Mouse (Mus musculus) testis, adult 2 months (tissue): ENCODE results near the gene Nlrp10. TPM values are rescaled to one million over a fixed set of nuclear protein-coding genes. Genes with fewer than 3 reads are reported as not detected.

Experiments
- H3K27ac ChIP-seq: fragments of 200-500 bp; 2 replicates; pipeline ENCODE4 v1.5.1; 2012; ENCODE audit warnings: low read depth, low read length; ENCODE audit not compliant: control insufficient read depth, insufficient read depth
- H3K27me3 ChIP-seq: fragments of 200-500 bp; 2 replicates; pipeline ENCODE4 v1.6.1; 2012; ENCODE audit warnings: mild to moderate bottlenecking, low read length, moderate library complexity; ENCODE audit not compliant: control insufficient read depth, insufficient read depth
- H3K36me3 ChIP-seq: fragments of 200-500 bp; 2 replicates; pipeline ENCODE4 v1.6.1; 2012; ENCODE audit warnings: mild to moderate bottlenecking, low read length; ENCODE audit not compliant: control insufficient read depth, insufficient read depth
- H3K4me1 ChIP-seq: fragments of 200-500 bp; 2 replicates; pipeline ENCODE4 v1.6.1; 2012; ENCODE audit warnings: low read length; ENCODE audit not compliant: control insufficient read depth, insufficient read depth
- H3K4me3 ChIP-seq: fragments of 200-500 bp; 2 replicates; pipeline ENCODE4 v1.5.1; 2012; ENCODE audit warnings: low read depth, mild to moderate bottlenecking, low read length, moderate library complexity, mixed read lengths; ENCODE audit not compliant: control insufficient read depth
- CTCF ChIP-seq: fragments of 200-500 bp; IDR thresholded peaks from 2 replicates; pipeline ENCODE4 v1.5.1; 2012; ENCODE audit warnings: low read depth, mild to moderate bottlenecking, inconsistent platforms, low read length, moderate library complexity; ENCODE audit not compliant: control insufficient read depth, insufficient read depth, insufficient replicate concordance
- POLR2A ChIP-seq: fragments of 200-500 bp; IDR thresholded peaks from 2 replicates; pipeline ENCODE4 v1.6.1; 2012; ENCODE audit warnings: low read depth, mild to moderate bottlenecking, inconsistent platforms, low read length, moderate library complexity; ENCODE audit not compliant: control insufficient read depth
- polyA plus RNA-seq: library from polyadenylated mRNA; depleted of rRNA; stranded (reverse); fragments of >200 nt; gene quantifications from 2 replicates; pipeline ENCODE4 v1.2.3, GENCODE M21; 2012; rRNA removed

The Nlrp10 gene
- polyA plus RNA-seq, 1 experiment, result 0.10 TPM

DNA sequence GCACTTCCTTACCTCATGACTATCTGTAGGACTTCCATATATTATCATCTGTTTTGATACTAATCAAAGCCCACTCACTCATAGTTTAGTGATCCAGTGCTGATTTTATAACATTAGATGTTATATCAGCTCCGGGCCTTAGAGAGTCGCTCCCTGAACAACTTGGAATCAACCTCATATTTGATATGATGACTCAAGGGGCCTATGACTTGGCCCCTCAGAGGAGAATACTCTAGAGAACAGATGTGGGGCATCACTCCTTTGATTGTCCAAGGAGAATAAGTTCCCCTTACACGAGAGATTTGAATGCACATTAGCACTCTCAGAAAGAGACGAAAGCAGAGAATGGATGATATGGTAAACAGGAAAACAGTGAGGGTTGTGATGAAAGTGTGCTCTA, 45.1 kb downstream of the Nlrp10 start, which contains the start of gene Olfr518:
Gene Olfr518 (minus strand): TSS at position 101 of the 400 bp plus-strand sequence.
- no peaks in the 10 kb centered on the region for H3K4me1 ChIP-seq
- no peaks in the 10 kb centered on the region for H3K36me3 ChIP-seq
- H3K27me3 ChIP-seq, result no peaks in the 10 kb centered on the region
- TF ChIP-seq POLR2A (no peak), CTCF (no peak)
- no peak within 1 kb of the TSS for H3K4me3 ChIP-seq
- no peak within 1 kb of the TSS for H3K27ac ChIP-seq

- Histone ChIP-seq H3K27ac (no peak within 1 kb of the TSS), H3K36me3 (no peaks in the 10 kb centered on the region), H3K4me3 (no peak within 1 kb of the TSS), H3K27me3 (no peaks in the 10 kb centered on the region), H3K4me1 (no peaks in the 10 kb centered on the region)
- TF ChIP-seq POLR2A (no peak), CTCF (no peak)
Measured at GRCm38 (mm10) chr7:108872279-108872678, 57.7 kb downstream of the Nlrp10 start, which contains the start of gene Olfr517. Gene Olfr517, minus strand, starts transcription at chr7:108872379.

Other genes starting within 250 kb of the Nlrp10 start
- gene Olfr512, start 216.9 kb downstream of the Nlrp10 start, polyA plus RNA-seq, result 0.10 and 0.12 TPM in 2 replicates
- not detected in 2 replicates for gene Olfr513, start 179.2 kb downstream of the Nlrp10 start, polyA plus RNA-seq
- not detected in 2 replicates for gene Olfr514, start 104.2 kb downstream of the Nlrp10 start, polyA plus RNA-seq
- gene Olfr516, start 79.6 kb downstream of the Nlrp10 start, polyA plus RNA-seq, result not detected in 2 replicates
- not detected in 2 replicates for gene Olfr517, start 57.8 kb downstream of the Nlrp10 start, polyA plus RNA-seq
- gene Olfr518, start 45.2 kb downstream of the Nlrp10 start, polyA plus RNA-seq, result not detected in 2 replicates
- gene Olfr519, start 35.8 kb downstream of the Nlrp10 start, polyA plus RNA-seq, result not detected in 2 replicates
- 54.7 and 70.9 TPM in 2 replicates for gene Eif3f, start 4.2 kb upstream of the Nlrp10 start, polyA plus RNA-seq
- gene Tub, start 20.2 kb upstream of the Nlrp10 start, polyA plus RNA-seq, result 11.8 and 12.5 TPM in 2 replicates
- 4.1 and 4.5 TPM in 2 replicates for gene Ric3, start 153.2 kb upstream of the Nlrp10 start, polyA plus RNA-seq
- gene Lmo1, start 245.0 kb upstream of the Nlrp10 start, polyA plus RNA-seq, result 4.6 and 5.0 TPM in 2 replicates